Mouse (Mus musculus): Measurements from ENCODE around the gene 4931409K22Rik. TPM values are rescaled to one million over a fixed set of nuclear protein-coding genes. Genes with fewer than 3 reads are reported as not detected.
"Not testable (repeated sequence)": the region's sequence is repeated elsewhere in the genome, so short reads cannot be mapped to it uniquely, and the experiment has no call there.

The 4931409K22Rik gene
- polyA plus RNA-seq, 1 experiment from 2014 or later = not detected

GRCm38 (mm10) chr5:24586106-24586505 lies 29.5 kb upstream of the 4931409K22Rik start:
- peak; percentile 10; the same call in 1 of the 2 replicates for ATAC-seq
- peak overlapping the region; percentile 65 for H3K4me3 ChIP-seq (ENCODE audit: low read depth, low read length)
- H3K9ac ChIP-seq (replicated peaks; ENCODE audit: low read depth) = peak overlapping the region; percentile 54
- no peaks in the 10 kb centered on the region for H3K9me3 ChIP-seq (ENCODE audit: low read length)
- TF ChIP-seq EP300 (IDR thresholded peaks at IDR 0.05) (no peak), CTCF (IDR thresholded peaks at IDR 0.05) (no peak)
- DNase-seq (ENCODE audit: low spot score) = peak; percentile 19
- WGBS = 9% methylated on average over 8 of the region's 8 CpGs
- no peak overlapping the region for H3K27ac ChIP-seq (ENCODE audit: low read length)
- H3K4me1 ChIP-seq (ENCODE audit: insufficient read depth, low read depth, low read length) = peaks cover 10% of the 10 kb centered on the region; the same call in 1 of the 2 replicates
- peak overlapping the region; percentile 84 for H3K4me2 ChIP-seq (replicated peaks; ENCODE audit: low read depth, low read length)
- no peaks in the 10 kb centered on the region for H3K27me3 ChIP-seq (replicated peaks; ENCODE audit: insufficient read depth, low read length)
- peaks cover 2% of the 10 kb centered on the region; the same call in 1 of the 2 replicates for H3K36me3 ChIP-seq (ENCODE audit: insufficient read depth, low read length)

GRCm38 (mm10) chr5:24578109-24578963 lies 21.7 kb upstream of the 4931409K22Rik start:
- Histone ChIP-seq H3K27me3 (replicated peaks; ENCODE audit: insufficient read depth, low read length) (no peaks in the 10 kb centered on the region), H3K9ac (replicated peaks; ENCODE audit: low read depth) (peak overlapping the region; percentile 44; the same call in 1 of the 2 replicates), H3K27ac (ENCODE audit: low read length) (peak overlapping the region; percentile 85), H3K36me3 (ENCODE audit: insufficient read depth, low read length) (peaks cover 2% of the 10 kb centered on the region; the same call in 1 of the 2 replicates), H3K4me2 (replicated peaks; ENCODE audit: low read depth, low read length) (peak overlapping the region; percentile 65), H3K9me3 (ENCODE audit: low read length) (no peaks in the 10 kb centered on the region), H3K4me1 (ENCODE audit: insufficient read depth, low read depth, low read length) (peaks cover 6% of the 10 kb centered on the region; the same call in 1 of the 2 replicates), H3K4me3 (ENCODE audit: low read depth, low read length) (peak overlapping the region; percentile 68)
- DNase-seq (ENCODE audit: low spot score) (no peak), ATAC-seq (no peak)
- 51% methylated on average over 6 of the region's 6 CpGs for WGBS
- TF ChIP-seq EP300 (IDR thresholded peaks at IDR 0.05) (no peak), CTCF (IDR thresholded peaks at IDR 0.05) (no peak)

DNA sequence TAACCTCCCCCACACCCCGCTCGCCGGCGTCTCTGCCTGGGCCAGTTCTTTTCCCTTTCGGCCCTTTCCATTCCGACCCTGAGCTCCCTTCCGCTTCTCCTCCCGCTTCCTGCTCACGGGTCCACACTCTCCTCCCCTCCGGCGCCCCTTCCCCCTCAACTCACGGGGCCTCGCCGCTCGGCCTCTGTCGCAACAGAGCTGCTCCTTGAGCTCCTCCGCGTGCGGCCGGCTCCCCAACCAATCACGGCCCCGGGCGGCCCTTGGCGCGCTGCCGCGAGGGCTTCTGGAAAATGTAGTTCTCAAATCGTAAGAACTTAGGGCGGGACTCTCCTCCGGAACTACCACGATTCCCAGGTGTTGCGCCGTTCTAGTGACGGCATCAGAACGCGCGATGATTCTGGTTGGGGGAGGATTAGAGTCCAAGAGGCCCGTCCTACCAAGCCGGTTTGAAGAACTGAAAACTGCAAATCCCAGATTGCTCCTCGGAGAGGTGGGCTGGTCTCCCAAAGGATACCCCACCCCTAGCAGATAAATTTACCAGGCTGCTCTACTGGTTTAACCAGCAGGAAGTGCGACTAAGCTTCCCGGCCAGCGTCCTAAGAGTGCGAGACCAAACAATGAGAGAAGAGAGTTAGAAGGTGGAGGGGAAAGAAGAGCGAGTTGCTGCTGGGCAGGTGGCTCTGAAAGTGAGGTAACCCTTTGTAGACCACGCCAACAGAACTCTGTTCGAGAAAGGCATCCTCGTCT lies 20.7 kb upstream of the 4931409K22Rik start, which contains the start of gene Abcf2:
Abcf2 (minus strand) TSS at position 285 of the 747 bp plus-strand sequence.
- Histone ChIP-seq H3K9me3 (ENCODE audit: low read length) (no peaks in the 10 kb centered on the region), H3K27ac (ENCODE audit: low read length) (peak within 1 kb of the TSS; percentile 85), H3K9ac (replicated peaks; ENCODE audit: low read depth) (peak within 1 kb of the TSS; percentile 70), H3K27me3 (replicated peaks; ENCODE audit: insufficient read depth, low read length) (no peaks in the 10 kb centered on the region), H3K36me3 (ENCODE audit: insufficient read depth, low read length) (peaks cover 5% of the 10 kb centered on the region; the same call in 1 of the 2 replicates), H3K4me3 (ENCODE audit: low read depth, low read length) (peak within 1 kb of the TSS; percentile 68), H3K4me2 (replicated peaks; ENCODE audit: low read depth, low read length) (peak within 1 kb of the TSS; percentile 83), H3K4me1 (ENCODE audit: insufficient read depth, low read depth, low read length) (peaks cover 6% of the 10 kb centered on the region; the same call in 1 of the 2 replicates)
- ATAC-seq (peak; percentile 97), DNase-seq (ENCODE audit: low spot score) (peak; percentile 99)
- TF ChIP-seq EP300 (IDR thresholded peaks at IDR 0.05) (peak; percentile 69), CTCF (IDR thresholded peaks at IDR 0.05) (no peak; the same call in 1 of the 2 replicates)
- WGBS = under 1% methylated on average over 45 of the region's 48 CpGs

GRCm38 (mm10) chr5:24576801-24577182 lies 20.2 kb upstream of the 4931409K22Rik start:
- 2% methylated on average over 32 of the region's 32 CpGs for WGBS

DNA sequence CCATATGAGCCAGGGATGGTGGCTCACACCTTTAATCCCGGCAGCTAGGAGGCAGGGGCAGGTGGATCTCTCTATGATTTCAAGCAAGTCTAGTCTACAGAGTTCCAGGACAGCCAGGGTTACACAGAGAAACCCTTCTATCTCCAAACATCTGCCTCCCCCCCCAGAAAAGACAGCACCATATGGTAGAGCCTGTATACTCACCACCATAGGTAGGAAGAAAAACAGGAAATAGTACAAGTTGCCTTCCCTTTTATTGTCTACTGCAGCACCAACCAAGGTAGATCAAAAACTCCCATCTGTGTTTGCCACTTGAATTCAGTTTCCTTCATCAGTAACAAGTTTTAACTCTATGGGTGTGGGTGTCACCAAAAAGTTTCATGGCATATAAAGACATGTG lies 19.3 kb upstream of the 4931409K22Rik start:
- Histone ChIP-seq H3K27ac (ENCODE audit: low read length) (no peak overlapping the region), H3K4me2 (replicated peaks; ENCODE audit: low read depth, low read length) (no peak overlapping the region), H3K36me3 (ENCODE audit: insufficient read depth, low read length) (peaks cover 19% of the 10 kb centered on the region), H3K4me3 (ENCODE audit: low read depth, low read length) (no peak overlapping the region), H3K27me3 (replicated peaks; ENCODE audit: insufficient read depth, low read length) (no peaks in the 10 kb centered on the region), H3K9ac (replicated peaks; ENCODE audit: low read depth) (no peak overlapping the region), H3K9me3 (ENCODE audit: low read length) (no peaks in the 10 kb centered on the region), H3K4me1 (ENCODE audit: insufficient read depth, low read depth, low read length) (peaks cover 6% of the 10 kb centered on the region; the same call in 1 of the 2 replicates)
- ATAC-seq (no peak), DNase-seq (ENCODE audit: low spot score) (no peak)
- WGBS = 81% methylated on average over 1 of the region's 1 CpGs
- TF ChIP-seq CTCF (IDR thresholded peaks at IDR 0.05) (no peak), EP300 (IDR thresholded peaks at IDR 0.05) (no peak)

More at GRCm38 (mm10) chr5:24576801-24577182, 20.2 kb upstream of the 4931409K22Rik start:
- Histone ChIP-seq H3K9ac (replicated peaks; ENCODE audit: low read depth) (peak overlapping the region; percentile 70), H3K4me2 (replicated peaks; ENCODE audit: low read depth, low read length) (peak overlapping the region; percentile 83), H3K27me3 (replicated peaks; ENCODE audit: insufficient read depth, low read length) (no peaks in the 10 kb centered on the region), H3K27ac (ENCODE audit: low read length) (peak overlapping the region; percentile 81), H3K36me3 (ENCODE audit: insufficient read depth, low read length) (peaks cover 11% of the 10 kb centered on the region), H3K9me3 (ENCODE audit: low read length) (no peaks in the 10 kb centered on the region), H3K4me1 (ENCODE audit: insufficient read depth, low read depth, low read length) (peaks cover 6% of the 10 kb centered on the region; the same call in 1 of the 2 replicates), H3K4me3 (ENCODE audit: low read depth, low read length) (peak overlapping the region; percentile 68)
- ATAC-seq = peak; percentile 8
- TF ChIP-seq EP300 (IDR thresholded peaks at IDR 0.05) = no peak
- TF ChIP-seq CTCF (IDR thresholded peaks at IDR 0.05) = 0 out of 2 replicates have a peak, but pooled peaks have one; percentile 14
- no peak for DNase-seq (ENCODE audit: low spot score)

DNA sequence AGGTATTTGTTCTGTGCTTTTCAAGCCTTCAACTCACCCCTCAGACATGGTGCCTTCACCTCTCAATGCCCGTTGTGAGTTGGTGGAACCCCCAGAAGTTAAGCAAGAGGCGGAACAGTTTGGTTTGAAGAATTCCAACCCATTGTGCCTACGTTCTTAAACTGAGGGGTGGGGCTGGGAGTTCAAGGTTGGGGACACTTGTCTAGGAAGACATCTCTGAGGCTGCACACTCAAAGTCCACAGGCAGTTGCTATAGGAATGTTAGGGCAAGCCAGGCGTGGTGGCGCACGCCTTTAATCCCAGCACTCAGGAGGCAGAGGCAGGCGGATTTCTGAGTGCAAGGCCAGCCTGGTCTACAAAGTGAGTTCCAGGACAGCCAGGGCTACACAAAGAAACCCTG lies 1.3 kb downstream of the 4931409K22Rik start:
- WGBS = 89% methylated on average over 7 of the region's 7 CpGs
- not testable (repeated sequence) for H3K27ac ChIP-seq (ENCODE audit: low read length); ATAC-seq; H3K36me3 ChIP-seq (ENCODE audit: insufficient read depth, low read length); H3K4me1 ChIP-seq (ENCODE audit: insufficient read depth, low read depth, low read length); H3K9ac ChIP-seq (replicated peaks; ENCODE audit: low read depth); H3K27me3 ChIP-seq (replicated peaks; ENCODE audit: insufficient read depth, low read length); H3K4me2 ChIP-seq (replicated peaks; ENCODE audit: low read depth, low read length); H3K9me3 ChIP-seq (ENCODE audit: low read length); DNase-seq (ENCODE audit: low spot score); H3K4me3 ChIP-seq (ENCODE audit: low read depth, low read length)

Measured in lung, postnatal 0 days (tissue).